Mouse (Mus musculus) T-cell, adult 2 months (primary cell): Measurements from ENCODE around the gene Ube2t.

Source experiments
- DNase-seq: peaks from one replicate; pipeline ENCODE4 v3.0.0; 2022; ENCODE audit warnings: low spot score

The Ube2t gene

DNA sequence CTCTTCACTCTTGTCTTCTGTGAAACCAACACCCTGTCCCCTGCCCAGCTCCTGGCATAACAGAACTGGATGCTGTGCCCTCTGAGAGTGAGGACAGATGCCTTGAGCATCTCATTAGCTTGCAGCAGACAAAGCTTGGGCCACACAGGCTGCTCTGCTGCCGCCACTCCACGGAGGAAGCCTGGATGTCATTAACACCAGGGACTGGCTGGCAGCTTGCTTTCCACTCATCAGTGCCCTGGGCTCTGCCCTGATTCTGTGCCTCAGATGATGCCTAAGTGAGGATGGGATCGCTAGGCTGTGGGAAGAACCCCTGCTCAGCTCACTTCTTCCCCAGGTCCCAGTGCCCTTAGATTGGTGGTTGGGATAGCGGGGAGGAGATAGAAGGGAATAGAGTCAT, 33.1 kb downstream of the Ube2t start:
- no peak for DNase-seq

DNA sequence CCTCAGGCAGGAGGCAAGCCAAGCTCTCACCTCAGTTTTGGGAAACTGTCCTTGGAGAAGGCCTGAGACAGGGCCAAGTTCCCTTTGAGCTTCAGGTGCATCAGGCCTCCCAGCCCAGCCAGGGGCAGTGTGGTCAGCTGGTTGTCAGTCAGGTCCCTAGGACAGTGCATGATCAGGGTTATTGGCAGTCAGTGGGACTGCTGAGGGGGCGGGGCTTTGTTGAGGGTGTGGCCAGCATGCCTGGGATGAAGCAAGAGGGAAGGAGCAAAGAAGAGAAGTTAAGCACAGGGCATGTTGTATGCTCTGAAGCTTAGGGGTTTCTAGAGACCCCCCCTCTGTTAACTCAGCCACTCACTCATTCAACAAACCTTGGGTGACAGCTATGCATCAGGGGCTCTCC, 33.6 kb downstream of the Ube2t start:
- DNase-seq, result no peak

DNA sequence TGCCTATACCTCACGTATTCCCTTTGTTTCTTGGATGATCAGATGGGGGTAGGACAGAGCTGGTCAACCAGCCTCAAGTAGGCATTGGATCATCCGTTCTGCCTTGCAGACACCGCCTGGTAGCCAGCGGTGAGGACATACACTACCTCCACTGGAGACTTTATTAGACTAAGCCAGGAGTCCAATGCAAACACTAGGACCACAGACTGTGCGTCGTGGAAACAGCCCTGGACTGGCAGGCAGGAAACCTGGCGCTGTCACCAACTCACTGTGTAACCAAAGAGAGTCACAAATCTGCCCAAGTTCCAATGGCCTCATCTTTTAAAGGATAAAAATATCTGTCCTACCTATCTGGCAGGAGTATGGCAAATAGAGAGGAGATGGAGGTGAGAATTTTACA, 34.1 kb downstream of the Ube2t start:
- no peak for DNase-seq

DNA sequence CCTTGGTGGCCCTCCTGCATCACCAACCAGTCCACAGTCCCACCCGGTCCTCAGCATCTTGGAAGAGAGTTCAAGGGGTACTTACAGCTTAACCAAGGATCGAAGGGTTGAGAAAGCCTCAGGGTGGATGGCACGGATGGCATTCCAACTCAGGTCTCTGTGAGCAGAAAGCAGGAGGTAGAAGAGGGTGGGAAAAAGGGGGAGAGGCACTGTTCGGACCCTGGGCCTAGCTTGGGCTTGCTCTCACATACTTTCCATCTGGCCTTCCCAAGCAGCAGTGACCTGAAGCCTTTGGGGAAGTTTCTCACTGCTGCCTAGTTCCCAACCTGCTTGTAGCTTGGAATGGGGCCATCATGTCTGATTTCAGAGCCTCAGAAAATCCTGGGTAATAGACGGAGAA, 35.2 kb downstream of the Ube2t start:
- DNase-seq, result no peak

DNA sequence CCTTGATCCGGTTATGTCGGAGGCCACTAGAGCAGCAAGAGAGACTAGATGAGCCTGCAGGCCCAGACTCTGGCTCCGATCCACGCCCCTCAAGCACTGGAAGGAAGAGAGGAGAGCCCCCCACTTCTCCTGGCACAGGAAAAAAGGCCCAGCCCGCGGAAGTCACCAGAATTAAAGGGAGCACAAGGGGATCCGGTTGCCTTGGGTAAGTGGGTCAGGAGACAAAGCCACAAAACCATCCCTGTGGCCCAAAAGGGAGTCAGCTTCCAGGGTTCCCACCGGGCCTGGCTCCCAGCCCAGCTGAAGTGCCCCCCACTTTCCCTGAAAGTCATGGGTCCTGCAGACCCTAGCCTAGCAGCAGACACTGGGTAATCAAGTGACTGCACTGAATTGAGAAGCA, 35.9 kb downstream of the Ube2t start:
- DNase-seq, result no peak

DNA sequence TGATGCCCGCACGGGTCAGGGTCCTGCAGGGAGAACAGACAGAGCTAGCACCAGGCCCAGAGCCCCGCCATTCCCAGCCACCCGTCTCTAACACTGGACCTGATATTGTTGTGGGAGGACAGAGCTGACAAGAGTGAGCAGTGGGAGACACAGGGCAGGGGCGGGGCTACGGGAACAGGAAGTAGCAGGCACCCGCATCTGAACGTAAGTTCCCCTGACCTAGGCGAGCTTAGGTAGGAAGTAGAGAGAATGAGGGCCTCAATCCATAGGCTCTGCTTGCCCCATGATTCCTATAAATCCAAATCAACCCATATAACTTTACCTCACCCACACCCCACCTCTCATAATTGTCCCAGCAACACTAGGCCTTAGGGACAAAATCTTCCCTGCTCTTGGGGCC, 38.2 kb downstream of the Ube2t start:
- no peak for DNase-seq

DNA sequence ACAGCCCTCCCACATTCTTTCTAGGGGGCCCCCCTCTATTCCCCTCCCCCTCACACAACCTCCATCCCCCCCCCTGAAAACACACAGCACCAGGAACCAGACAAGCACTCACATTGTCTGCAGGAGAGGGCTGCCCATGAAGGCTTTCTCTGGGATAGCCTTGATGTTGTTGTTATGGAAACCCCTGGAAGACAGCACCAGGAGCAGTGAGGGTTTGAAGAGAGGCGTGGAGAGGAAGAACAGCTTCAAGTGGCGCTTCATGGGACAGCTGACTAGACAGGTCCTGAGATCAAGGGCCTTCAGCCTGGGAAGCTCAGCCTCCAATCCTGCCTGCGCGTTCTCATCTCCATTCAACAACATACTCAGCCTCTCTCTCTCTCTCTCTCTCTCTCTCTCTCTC, 41.0 kb downstream of the Ube2t start:
- no peak for DNase-seq

DNA sequence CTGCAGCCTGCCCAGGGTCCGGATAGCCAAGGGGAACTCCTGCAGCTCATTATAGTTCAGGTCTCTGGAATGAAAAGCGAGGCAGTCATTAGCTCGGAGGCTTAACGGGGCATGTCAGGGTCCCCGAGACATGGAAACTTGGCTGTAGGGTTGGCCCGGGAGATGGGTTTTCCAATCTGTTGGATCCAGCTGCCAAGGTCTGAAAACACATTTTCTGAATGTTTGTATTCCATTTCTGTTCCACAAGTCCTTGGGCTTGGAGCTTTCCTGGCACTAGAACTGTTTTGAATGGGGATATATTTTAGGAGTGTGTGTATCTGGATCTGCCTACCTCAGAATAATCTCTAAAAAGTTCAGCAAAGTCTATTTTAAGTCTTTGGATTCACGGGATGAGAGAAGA, 43.3 kb downstream of the Ube2t start:
- no peak for DNase-seq

DNA sequence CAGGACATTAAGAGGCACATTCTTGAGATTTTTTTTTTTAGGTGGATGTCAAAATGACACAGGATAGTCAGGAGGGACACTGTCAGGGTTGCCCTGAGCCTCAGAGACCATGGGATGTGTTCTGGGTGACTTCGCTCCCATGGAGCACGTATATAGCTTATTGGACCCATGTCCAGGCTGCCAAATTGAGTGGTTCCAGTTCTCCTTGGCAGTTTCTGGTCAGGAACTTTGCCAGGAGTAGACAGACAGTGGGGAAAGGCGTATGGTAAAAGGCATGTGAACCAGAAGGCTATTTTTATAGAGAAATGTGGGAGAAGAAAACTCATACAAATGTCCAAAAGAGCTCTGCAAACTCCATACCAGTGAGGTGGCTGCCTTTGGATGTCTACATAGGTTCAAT, 47.5 kb downstream of the Ube2t start:
- no peak for DNase-seq

DNA sequence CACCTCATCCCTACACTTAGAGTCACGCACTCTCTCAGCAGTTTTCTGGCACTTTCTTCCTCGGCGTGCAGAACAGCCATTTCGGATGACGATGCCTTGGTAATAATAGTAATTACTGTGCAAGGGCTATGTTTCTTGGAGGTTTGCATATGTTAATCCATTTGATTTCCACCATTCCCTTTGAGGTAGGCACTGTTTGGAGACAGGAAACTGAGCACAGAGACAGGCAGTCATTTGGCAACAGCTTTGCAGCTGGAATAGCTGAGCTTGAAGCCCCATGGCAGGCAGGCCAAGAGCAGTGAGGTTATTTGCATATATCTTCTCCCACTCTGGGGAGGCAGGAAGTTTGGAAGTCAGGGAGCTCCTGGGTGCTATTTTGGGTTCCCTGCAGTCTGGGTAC, 49.5 kb downstream of the Ube2t start:
- no peak for DNase-seq

DNA sequence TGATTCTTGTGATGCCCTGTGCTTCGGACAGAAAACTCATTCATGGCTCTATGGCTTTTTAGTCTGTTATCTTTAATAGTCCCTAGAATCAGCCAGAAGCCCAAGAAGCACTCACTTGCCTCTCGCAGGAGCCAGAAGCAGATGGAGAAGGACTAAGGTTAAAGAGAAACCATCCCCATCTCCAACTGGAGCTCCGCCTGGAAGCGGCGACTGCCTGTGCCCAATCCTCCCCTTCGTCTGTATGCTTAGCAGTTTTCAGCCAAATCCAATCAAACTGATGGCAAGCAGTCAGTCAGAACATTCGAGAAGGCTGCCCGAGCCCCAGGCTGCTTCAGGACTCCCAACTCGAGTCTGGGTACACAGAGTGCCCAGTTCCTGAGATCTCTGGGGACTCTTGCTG, 50.1 kb downstream of the Ube2t start:
- DNase-seq, result no peak

DNA sequence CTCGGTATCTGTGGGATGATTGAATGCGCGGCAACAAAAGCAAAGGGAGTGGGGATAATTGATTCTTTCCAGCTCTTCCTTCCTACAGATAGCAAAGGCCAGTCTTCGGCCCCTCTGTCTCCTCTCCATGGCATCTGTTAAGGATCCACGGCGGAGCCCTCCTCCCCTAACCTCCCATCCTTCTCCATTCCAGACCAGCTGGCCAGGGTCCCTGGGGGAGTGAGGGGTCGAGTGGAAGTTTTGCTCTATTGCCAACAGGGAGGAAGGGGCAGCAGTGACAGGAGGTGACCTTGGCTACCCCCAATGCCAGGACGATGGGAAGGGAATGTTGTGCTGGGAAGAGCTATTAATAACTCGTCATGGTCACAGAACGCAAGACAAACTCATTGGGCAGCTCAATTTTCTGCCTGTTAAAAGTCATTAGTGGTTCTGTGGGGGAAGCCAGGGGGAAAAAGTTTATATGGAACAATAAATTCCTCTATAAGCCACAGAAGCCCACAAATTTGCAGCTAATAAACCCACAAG, 52.6 kb downstream of the Ube2t start:
- no peak for DNase-seq

DNA sequence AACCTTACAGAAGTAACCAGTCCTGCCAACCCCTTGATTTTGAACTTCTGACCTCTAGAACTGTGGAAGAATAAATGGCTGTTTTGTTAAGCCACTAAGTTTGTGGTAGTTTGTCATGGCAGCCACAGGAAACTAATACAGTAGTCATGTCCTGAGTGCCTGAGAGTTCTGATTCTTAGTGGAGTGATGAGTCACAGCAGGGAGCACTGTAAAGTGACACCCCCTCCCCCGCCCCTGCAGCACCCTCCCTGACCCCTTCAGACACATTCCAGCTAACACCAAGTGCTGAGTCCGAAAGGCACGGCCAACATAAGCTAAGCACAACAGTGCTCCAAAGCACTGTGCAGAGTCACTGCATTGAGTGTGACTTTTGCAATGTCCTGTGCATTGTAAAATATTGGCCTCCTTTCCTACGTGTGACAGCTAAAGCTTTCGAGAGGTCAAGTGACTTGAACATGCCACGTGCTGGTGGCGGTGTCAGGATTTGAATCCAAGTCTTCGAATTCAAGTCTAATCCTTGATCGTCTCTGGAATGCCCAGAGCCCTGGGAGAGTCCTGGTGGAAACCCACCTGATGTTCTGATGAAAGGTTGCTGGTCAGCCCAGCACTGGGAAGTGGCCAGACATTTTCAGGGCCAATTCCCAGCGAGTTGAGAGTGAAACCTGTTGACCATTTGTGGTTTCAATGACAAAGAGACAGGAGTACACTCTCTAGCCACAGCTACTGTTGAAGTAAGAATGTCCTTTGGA, 54.7 kb downstream of the Ube2t start:
- no peak for DNase-seq

DNA sequence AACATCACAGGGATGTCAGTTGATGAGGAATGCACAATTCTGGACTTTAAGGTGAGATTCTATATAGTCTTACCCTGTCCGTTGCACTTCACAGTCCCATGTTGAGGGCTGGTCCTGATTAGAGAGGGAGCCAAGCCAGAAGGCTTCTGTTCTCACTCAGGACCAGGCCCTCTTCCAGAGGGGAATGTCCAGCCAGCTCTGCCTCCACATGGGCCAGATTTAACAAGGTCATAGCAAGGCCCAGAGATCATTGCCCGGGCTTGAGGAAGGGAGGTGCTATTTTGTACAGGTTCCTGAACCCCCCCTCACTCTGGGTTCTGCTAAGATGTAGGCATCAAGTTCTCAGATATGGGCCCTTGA, 55.3 kb downstream of the Ube2t start:
- DNase-seq, result no peak

DNA sequence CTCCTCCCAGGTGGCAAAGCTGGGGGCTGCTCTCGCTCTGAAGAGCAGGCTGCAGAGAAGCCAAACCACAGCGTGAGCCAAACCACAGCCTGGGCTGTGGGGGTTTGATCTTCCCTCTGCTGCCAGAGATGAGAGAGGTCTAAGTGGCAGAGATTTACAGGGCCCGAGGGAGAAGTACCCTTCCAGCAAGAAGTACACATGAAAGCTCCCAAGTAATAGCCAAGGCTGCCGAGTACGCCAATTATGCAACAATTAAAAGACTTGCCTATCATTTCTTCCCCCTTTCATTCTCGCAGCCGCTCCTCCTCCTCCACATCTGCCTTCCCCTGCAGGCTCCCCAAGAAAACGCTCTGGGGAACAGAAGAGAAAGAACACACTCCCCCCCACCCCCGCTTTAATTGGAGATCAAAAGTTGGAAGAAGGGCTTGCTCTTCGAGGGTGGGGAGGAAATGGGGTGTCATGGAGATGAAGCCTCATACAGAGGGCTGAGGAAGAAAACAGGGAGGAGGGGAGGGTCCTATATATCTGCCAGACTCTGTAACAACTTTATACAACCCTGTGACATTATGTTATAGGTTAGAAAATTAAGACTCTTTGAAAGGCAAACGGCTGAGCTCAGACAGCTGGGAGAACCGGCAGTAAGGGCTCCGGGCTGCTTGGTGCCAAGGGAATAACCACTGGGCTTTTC, 56.9 kb downstream of the Ube2t start:
- peak; percentile 39 for DNase-seq

DNA sequence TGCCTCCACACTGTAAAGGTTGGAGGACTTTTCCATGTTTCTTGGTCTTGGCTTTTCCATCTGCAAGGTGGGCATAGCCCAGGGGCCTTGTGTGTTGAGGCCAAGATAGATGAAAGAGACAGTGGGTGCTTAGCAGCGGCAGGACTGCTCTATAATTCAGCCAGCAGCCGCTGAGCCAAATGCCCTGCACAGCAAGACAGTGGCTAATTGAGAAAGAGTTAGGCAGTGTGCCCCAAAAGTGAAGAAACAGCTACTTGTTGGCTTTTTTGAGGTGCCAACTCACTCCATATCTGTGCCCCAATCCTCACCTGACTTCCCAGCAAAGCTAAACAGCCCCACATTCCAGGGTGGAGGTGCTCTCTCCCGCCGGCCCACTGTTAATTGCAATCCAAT, 57.4 kb downstream of the Ube2t start:
- no peak for DNase-seq

DNA sequence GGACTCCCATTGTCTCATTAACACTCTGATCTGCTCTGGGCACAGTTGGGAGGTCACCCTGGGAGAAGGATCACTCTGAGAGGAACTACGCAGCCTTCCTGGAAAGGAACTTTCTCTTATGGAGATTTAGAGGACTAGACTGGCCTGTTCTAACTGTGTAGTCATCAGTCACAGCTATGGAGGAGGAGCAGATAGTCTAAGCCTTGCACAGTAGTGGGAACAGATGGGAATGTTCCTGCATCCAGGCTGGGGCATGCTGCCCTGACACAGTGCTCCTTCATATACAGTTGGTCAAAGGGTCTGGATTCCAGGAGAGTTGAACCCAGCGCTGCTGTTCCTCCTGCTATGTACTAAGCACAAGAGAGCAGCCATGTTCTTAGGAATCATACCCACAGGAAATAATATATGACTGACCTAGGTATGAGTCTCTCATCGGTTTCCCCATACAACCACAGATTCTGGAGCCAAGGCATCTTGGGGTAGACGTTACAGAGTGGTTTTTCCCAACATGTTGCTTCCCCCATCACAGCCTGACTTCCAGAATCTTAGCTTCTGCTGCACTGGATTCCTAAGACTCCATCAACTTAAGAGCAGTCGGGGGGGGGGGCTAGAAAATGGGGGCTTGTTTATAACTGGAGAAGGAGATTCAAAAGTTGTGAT, 58.0 kb downstream of the Ube2t start:
- DNase-seq, result no peak

DNA sequence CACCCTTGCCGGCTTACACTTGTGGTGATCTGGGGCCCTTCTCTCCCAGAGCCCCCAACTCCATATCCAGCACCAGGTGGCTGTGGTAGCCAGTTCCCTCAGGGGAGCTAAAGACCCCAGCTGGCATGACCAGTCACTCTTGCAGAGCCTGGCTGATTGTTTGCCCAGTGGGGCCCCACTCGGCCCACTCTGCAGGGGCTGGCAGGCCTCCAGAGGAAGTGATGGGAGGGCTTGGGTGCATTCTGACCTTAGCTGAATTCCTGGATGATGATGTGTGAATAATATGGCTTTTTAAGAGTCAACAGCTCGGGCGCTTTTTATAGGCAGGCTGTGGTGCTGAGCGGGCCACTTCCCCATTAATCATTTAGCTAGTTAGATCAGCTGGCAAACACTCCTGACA, 58.6 kb downstream of the Ube2t start:
- DNase-seq, result no peak

DNA sequence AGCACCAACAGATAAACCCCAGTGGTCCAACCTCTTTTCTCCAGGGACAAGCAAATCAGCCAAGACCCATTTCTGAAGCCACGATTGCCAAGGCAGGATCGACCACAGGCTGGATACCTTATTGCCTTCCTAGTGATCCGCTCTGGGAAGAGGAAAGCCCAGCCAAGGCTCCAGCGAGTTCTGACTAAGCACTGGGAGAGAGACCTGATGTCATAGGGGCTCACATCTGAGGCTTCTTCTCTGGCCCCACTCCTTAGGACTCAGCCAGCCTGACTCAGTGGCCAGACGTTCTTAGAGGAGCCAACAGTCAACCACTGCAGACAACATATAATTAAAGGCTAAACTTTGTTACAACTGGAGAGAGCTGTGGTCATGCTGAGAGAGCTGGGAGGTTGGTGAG, 59.6 kb downstream of the Ube2t start:
- no peak for DNase-seq

DNA sequence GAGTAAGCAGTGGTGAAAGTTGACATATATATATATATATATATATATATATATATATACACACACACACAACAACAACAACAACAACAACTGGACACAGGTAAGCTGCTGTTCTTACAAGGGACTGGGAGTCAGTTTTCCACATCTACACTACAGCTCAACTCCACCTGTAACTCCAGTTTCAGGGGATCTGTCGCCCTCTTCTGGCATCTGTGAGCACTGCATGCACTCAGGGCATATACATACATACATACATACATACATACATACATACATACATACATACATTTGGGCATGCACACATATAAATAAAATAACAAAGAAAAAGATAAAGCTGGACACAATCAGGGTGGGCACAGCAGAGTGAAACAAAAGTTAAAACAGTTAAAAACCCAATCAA, 61.2 kb downstream of the Ube2t start:
- DNase-seq, result no peak
